Mouse (Mus musculus) embryonic stem cell, embryonic (primary cell): ENCODE results near the gene Dock2.
"Not testable (repeated sequence)": the region's sequence is repeated elsewhere in the genome, so short reads cannot be mapped to it uniquely, and the experiment has no call there.

Experiments used
- CTCF ChIA-PET, 4 experiments: fragments of 300-600 bp in 2 of 4; fragments of 350-600 bp in 2 of 4; sonication (Branson Sonifier 250); formaldehyde crosslinking; loops; one replicate each; lab custom pipeline; 2022; ENCODE audit warnings: inconsistent platforms in 2 of 4; lab: Charles Lee
- POLR2A ChIA-PET, 4 experiments: fragments of 300-600 bp in 2 of 4; fragments of 350-600 bp in 2 of 4; sonication (Branson Sonifier 250); formaldehyde crosslinking; loops; one replicate each; lab custom pipeline; 2022; ENCODE audit warnings: antibody characterized with exemption in 4 of 4, inconsistent platforms in 1 of 4; lab: Charles Lee

Gene Dock2

DNA sequence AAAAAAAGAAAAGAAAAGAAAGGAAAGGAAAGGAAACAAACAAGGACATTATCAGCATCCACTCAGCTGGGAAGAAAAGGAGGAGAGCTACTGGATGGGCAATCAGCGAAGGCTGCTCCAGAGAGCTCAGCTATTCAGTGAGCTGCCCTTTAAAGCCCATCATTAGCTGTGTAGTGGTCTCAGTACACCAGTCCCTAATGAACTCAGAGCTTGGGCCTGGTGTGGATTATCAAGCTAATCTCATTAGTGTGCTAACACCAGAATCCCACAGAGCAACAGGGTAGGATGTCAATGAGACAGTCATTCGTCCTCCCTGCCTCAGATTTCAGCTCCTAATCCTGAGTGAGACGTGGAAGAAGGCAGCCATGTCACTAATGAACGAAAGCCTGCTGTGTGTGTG, 493.4 kb downstream of the Dock2 start:
- POLR2A ChIA-PET: interaction anchor here in 1 of 4 experiments (0.6 kb wide), 1 partner anchor 41 kb away, joined by 3 read pairs; no protein-coding TSS in a partner anchor
- CTCF ChIA-PET: interaction anchor here in 2 of 4 experiments (0.6 to 0.7 kb wide), 2 partner anchors 22 to 44 kb away, joined by 3 to 4 read pairs; no protein-coding TSS in a partner anchor

DNA sequence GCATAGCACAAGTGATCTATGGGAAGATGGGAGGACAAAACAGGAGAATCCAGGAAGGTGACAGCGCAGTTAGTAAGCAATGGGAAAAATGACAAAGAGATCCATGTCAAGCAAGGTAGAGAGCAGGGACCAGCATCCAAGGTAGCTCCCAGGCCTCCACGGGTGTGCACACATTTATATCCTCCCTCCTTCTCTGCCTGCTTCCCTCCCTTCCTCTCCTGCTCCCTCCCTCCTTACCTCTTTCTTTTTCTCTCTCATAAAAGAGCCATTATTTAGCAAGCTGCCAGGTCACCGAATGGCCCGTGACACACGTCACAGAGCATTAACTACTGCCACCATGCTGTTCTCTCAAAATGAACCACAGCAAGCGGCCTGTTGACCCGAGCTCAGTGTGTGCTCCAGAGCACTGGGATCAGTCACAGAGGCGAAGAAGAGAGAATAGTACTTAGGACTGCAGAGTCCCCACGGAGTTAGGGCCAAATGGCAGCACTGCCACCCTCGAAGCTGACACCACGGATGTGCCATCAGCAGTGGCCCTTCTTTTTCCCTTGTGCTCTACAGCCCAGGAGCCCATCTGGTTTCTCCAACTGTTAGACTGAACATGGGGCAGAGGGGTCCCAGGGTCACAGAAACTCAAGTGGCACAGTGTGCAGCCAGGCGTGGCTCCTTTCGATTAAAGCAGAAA, 499.4 kb downstream of the Dock2 start:
- POLR2A ChIA-PET: no interaction called here
- CTCF ChIA-PET: interaction anchor here in 1 of 4 experiments (0.5 kb wide), 1 partner anchor 562 kb away, joined by 4 read pairs; no protein-coding TSS in a partner anchor

- CTCF ChIA-PET: interaction anchor here in 1 of 4 experiments (0.6 kb wide), 1 partner anchor 29 kb away, joined by 7 read pairs; no protein-coding TSS in a partner anchor
- POLR2A ChIA-PET: no interaction called here
Observed at GRCm38 (mm10) chr11:34277047-34277445, 506.6 kb downstream of the Dock2 start.

DNA sequence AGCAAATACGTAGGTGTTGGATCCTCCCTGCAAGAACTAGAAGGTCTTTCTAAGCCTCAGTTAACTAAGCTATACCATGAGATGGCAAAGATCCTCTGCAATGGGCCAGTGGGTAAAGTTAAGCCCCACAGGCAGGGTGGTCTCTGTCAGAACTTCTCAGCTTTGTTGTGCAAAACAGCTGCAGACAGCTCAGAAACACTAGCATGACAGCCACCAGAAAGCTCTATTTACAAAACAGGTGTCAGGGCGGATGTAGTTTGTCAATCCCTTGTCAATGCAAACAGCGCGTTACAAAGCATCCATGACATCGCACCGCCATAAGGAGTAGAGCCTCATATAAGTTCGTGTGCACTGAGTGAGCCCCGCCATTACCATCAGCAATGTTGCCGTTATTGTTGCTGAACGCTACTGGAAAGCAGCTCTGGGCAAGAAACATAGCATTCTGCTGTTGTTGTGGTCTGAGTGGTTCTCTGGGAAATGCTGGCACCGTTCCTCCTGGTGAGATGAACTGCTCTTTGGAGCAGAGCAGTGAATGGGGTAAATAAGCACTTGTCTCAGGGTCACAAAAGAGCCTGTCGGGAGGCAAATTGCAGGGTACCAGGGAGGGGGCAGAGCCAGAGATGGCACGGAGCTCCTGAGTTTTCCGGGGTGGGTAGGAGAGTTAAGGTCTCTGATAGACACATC, 507.2 kb downstream of the Dock2 start:
- CTCF ChIA-PET: interaction anchor here in 3 of 4 experiments (0.6 to 1.0 kb wide), 7 partner anchors 9 to 972 kb away, joined by 3 to 5 read pairs (median 4); partner anchors contain the start of gene Fam196b (in 2 of the 3)
- POLR2A ChIA-PET: no interaction called here

DNA sequence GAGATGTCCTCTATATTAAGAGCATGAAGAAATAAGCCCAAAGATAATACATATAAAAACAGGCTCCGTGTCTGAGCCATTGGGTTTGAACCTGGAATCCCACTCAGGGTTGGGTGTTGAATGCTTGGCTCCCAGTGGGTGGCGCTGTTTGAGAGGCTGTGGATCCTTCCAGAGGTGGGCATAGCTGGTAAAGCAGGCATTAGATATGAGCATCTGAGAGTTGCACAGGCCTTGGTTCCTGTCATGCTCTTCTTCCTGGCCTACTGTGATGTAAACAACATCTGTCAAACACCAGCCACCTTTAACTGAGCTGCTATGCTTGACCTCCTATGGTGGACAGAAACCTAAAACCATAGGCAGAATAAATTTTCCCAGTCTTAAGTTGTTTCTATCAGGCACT, 507.8 kb downstream of the Dock2 start:
- ChIA-PET CTCF (interaction anchor here in 3 of 4 experiments (0.5 to 1.0 kb wide), 8 partner anchors 9 to 971 kb away, joined by 3 to 5 read pairs (median 4); partner anchors contain the start of gene Fam196b (in 2 of the 3)), POLR2A (interaction anchor here in 1 of 4 experiments (0.5 kb wide), 1 partner anchor 523 kb away, joined by 4 read pairs; no protein-coding TSS in a partner anchor)

DNA sequence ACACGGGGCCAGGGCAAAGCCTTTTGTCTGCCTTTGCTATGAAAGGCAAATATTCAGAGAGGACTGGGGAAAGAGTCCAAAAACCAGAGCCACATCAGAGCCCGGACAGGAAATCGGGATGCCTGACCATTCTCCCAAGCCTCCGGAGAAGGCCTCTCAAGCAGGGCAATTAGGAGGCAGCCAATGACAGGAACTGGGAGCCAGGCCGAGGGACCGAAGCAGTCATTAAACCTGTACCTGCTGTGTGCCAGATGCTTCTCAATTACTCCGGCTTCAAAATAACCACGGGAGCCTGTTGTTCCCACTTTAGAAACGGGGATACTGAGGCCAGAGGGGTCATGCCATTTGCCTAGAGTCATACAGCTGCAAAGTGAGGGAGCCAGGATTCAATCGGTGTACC, 511.7 kb downstream of the Dock2 start:
- CTCF ChIA-PET: no interaction called here
- POLR2A ChIA-PET: no interaction called here

DNA sequence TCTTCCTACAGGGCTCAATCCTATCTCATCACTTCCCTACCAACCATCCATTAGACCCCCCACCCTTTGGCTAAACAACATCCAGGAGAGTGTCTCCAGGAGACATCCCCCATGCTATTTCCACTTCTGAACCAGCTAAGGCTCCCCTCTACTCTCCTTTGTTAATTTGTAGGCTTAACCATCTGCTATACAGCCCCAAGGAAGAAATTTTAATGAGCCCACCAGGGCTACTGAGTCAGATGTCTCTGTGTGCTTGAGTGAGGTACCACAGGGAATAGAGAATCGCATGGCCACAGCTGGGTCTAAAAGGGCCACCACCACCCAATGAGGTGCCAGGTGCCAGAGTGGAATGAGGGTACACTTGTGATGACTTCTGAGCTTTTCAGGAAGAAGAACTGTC, 519.6 kb downstream of the Dock2 start:
- CTCF ChIA-PET: no interaction called here
- POLR2A ChIA-PET: no interaction called here

- ChIA-PET POLR2A (no interaction called here), CTCF (interaction anchor here in 2 of 4 experiments (0.7 to 1.5 kb wide), 2 partner anchors 17 to 32 kb away, joined by 3 to 4 read pairs; no protein-coding TSS in a partner anchor)
Observed at GRCm38 (mm10) chr11:34258849-34259469, 524.7 kb downstream of the Dock2 start.

GRCm38 (mm10) chr11:34257548-34258189, 526.0 kb downstream of the Dock2 start:
- ChIA-PET POLR2A (interaction anchor here in 1 of 4 experiments (0.5 kb wide), 1 partner anchor 506 kb away, joined by 3 read pairs; no protein-coding TSS in a partner anchor), CTCF (interaction anchor here in 3 of 4 experiments (0.6 to 1.5 kb wide), 3 partner anchors 21 to 447 kb away, joined by 3 to 4 read pairs (median 3); no protein-coding TSS in a partner anchor)

DNA sequence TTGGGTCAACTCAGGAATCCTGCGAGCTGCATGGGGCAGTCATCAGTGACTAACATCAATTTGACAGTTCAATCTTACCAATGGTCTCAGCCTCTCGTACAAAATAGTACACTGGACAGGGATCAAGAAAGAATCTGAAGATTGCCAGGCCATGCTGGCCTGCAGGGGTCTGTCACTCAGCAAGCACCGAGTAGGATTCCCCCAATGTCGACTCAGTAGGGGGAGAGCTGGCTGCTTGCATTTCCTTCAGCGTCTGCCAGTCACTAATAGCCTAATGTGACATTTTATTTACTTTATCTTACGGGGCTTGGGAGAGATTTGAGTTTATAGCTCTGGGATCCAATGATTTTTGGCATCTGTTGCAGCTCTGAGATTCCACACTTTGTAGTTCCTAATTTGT, 540.7 kb downstream of the Dock2 start:
- CTCF ChIA-PET: no interaction called here
- POLR2A ChIA-PET: no interaction called here

DNA sequence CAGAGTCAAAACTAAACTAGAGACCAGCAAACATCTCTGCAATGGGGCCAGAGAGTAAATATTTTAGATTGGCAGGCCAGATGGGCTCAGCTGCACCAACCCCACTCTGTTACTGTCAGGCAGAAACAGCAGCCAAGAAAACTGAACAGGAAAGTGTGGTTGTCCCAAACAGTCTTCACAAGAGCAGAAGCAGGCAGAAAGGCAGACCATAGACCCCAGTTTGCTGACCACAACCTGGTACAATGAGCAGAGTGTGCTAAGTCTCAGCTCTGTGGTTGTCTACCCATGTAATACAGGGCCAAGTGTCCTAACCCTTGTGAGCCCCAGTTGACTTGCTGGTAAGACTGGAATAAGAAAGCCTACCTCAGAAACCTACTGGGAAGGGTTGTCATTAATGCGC, 543.4 kb downstream of the Dock2 start:
- ChIA-PET POLR2A (no interaction called here), CTCF (no interaction called here)

DNA sequence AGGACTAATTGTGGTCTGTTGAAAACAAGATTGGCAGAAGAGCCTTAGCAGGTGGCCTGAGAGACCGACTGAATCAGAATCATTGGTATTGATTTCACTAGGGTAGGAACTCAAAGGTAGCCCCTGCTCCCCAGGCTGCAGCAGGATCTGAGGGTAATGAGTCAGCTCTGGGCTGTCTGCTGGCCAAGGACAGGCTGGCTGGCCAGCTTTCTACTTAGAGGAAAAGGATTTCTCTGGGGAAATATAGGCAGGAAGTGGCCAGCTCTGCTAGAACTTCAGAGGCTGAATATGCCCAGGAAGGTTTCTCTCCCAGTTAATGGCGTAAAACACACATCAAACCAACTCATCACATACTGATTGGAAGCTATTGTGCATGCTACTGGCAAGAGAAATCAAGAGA, 544.0 kb downstream of the Dock2 start:
- POLR2A ChIA-PET: no interaction called here
- CTCF ChIA-PET: no interaction called here

DNA sequence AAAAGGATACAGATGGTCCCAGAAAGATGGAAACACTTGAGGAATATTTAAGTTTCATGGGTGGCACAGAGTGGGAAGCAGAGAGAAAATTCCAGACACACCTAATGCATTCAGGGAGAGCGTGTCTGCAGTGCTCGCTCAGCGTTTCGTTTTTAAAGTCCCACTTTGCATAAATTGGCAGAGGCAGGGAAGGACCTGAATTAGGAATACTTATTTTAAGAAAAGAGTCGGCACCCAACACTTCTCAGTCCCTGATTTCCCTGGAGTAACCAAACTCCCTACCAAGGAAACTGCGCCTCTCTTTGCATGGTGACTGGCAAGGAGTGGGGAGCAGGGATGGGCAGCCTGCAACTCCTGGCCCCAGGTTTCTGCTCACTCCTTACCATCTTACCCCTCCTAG, 546.8 kb downstream of the Dock2 start:
- ChIA-PET POLR2A (no interaction called here), CTCF (interaction anchor here (0.5 to 2.2 kb wide), 15 partner anchors 9 to 1131 kb away, joined by 3 to 12 read pairs (median 4); no protein-coding TSS in a partner anchor)

DNA sequence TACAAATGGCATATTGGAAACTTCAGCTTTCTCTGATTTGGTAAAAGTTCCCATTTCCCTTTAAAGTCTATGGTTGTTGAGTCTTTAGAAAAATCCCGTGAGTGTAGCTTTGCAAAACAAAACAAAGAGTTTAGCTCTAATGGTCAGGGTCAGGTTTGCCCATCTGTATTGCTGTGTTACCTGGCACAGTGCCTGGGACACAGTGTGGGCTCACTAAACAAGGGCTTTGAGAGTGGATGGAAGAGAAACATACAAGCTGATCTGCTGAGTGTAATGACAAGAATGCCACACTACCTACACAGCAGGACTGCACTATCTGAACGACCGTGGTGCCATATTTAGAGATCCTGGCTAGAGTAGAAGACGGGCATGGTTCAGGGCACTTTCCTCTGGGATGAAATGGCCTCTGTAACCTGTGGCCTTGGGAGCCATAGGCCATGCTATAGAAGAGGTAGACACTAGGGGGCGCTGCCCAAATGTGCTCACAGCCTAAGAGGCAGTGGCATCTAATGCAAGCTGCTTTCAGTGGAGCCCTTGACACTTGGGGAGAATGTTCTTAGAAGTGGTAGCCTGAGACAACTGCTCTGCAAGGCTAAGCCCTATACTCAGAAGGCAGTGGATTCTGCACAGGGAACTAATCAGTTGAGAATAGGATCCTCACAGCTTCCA, 547.5 kb downstream of the Dock2 start:
- CTCF ChIA-PET: interaction anchor here (0.5 to 2.2 kb wide), 21 partner anchors 9 to 1131 kb away, joined by 3 to 12 read pairs (median 4); partner anchors contain the start of gene Fam196b (in 2 of the 4)
- POLR2A ChIA-PET: no interaction called here

- POLR2A ChIA-PET: interaction anchor here in 1 of 4 experiments (1.0 kb wide), 1 partner anchor 577 kb away, joined by 3 read pairs; no protein-coding TSS in a partner anchor
Observed at GRCm38 (mm10) chr11:34228758-34229364, 554.8 kb downstream of the Dock2 start.

DNA sequence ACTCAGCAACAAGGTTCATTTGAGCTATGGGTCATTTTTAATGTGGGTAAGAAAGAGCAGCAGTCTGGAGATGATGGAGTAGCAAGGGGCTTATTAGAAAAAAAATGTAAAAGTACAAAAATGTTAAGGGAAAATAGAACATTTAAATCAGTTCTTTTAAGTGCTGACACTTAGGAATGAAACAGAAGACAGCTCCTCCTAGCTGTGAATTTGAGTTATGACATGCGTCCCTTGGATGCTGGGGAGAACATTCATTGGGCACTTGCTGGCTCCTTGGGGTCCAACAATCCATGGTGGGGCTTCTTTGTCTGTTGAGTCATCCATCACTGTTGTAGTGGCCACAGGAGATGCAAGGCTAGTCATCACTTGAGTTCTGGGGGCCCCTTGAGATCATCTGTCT, 556.5 kb downstream of the Dock2 start:
- POLR2A ChIA-PET: interaction anchor here in 1 of 4 experiments (1.2 kb wide), 1 partner anchor 24 kb away, joined by 3 read pairs; no protein-coding TSS in a partner anchor
- CTCF ChIA-PET: interaction anchor here (0.5 to 2.2 kb wide), 24 partner anchors 9 to 1265 kb away, joined by 3 to 6 read pairs (median 3); no protein-coding TSS in a partner anchor

More at GRCm38 (mm10) chr11:34228758-34229364, 554.8 kb downstream of the Dock2 start:
- CTCF ChIA-PET: interaction anchor here in 3 of 4 experiments (0.6 to 2.0 kb wide), 14 partner anchors 9 to 583 kb away, joined by 3 to 6 read pairs (median 3); no protein-coding TSS in a partner anchor

GRCm38 (mm10) chr11:34220596-34220995, 563.1 kb downstream of the Dock2 start:
- CTCF ChIA-PET: interaction anchor here in 1 of 4 experiments (1.8 kb wide), 1 partner anchor 16 kb away, joined by 5 read pairs; no protein-coding TSS in a partner anchor
- POLR2A ChIA-PET: not testable (repeated sequence)
